Mouse (Mus musculus) testis, adult 2 months (tissue): ENCODE results near the gene Bnip1.

Source experiments
- CTCF ChIP-seq: fragments of 200-500 bp; IDR thresholded peaks from 2 replicates; pipeline ENCODE4 v1.5.1; 2012; ENCODE audit warnings: low read depth, mild to moderate bottlenecking, inconsistent platforms, low read length, moderate library complexity; ENCODE audit not compliant: control insufficient read depth, insufficient read depth, insufficient replicate concordance
- POLR2A ChIP-seq: fragments of 200-500 bp; IDR thresholded peaks from 2 replicates; pipeline ENCODE4 v1.6.1; 2012; ENCODE audit warnings: low read depth, mild to moderate bottlenecking, inconsistent platforms, low read length, moderate library complexity; ENCODE audit not compliant: control insufficient read depth

DNA sequence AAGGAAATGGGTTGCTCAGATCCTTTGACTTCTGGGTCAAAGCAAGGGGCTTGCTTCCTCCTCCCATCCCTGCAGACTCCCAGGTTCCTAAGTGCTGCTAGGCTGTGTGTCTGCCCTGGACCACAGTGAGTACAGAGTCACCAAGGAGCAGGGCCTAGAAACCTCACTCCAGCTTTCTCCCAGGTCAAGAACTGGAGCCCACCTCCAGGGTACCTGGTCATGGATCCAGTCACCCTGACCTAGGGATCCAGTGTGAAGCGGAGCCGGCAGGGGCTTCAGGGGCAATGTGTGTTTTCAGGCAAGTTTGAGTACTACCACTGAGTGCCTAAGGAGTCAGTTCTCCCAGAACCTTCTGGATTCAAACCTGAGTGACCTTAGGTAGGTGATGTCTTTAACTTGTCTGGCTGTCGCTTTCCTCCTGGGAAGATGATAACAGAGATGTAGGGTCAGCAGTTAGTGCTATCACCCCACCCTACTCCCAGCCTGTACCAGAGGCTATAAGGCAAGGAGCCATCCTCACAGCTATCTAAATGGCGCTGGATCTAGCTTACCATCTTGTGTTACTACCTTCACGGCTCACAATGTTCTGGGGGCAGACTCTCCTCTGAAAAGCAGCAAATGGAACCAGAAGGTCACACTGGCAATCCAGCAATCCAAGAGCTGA lies 53.6 kb downstream of the Bnip1 start:
- TF ChIP-seq CTCF (no peak), POLR2A (no peak)
